Comparison of ENCODE assay signal across 8 mouse cellular contexts in the genomic region with DNA sequence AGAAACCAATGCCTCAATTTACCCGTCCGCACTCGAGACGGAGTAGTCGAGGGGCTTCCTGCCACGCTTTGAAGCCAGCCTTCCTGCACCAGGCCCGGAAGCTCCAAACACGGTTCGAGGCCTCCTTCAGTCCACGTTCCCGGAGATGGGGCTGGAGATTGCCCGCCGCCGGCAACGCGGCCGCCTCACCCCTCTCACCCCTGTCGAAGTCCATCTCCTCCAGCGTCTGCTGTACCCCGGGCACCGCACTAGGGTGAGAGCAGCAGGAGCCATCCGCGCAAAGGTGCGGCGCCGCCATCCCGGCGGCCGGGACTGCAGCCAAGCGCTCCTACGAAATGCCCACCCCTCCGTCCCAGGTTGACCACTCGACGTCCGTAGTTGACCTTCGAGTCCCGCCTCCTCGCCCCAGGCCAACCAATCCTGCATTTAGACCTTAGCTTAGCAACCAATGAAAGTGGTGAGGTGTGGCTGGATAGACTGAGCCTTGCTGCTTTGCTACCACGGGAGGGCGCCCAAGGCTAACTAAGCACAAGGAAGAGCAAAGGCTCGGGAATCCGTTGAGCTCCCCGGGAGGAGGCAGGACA. TPM values are rescaled to one million over a fixed set of nuclear protein-coding genes. Genes with fewer than 3 reads are reported as not detected.
A peak's percentile ranks its signal among the peaks of the same experiment; 100 is the strongest.
DNase-seq lines count a peak whose midpoint lies in the region; ATAC-seq lines count a peak whose summit lies in the region.

A gene (minus strand): TSS at position 558 of the 584 bp plus-strand sequence.

- H3K36me3 ChIP-seq in forebrain, embryonic 14.5 days (ENCODE audit: control insufficient read depth, insufficient read depth, low read length): peaks cover 44% of the 10 kb centered on the region
- H3K36me3 ChIP-seq in neural tube, embryonic 15.5 days: peaks cover 36% of the 10 kb centered on the region

- peak within 1 kb of the TSS; percentile 77 for H3K9ac ChIP-seq in forebrain, embryonic 14.5 days (ENCODE audit: low read length)
- peak within 1 kb of the TSS; percentile 76 for H3K9ac ChIP-seq in neural tube, embryonic 15.5 days (replicated peaks)

- no peaks in the 10 kb centered on the region for H3K27me3 ChIP-seq in forebrain, embryonic 14.5 days (replicated peaks; ENCODE audit: control insufficient read depth, insufficient read depth, low read length)
- H3K27me3 ChIP-seq in neural tube, embryonic 15.5 days (replicated peaks): no peaks in the 10 kb centered on the region

- peak within 1 kb of the TSS; percentile 78 for H3K4me2 ChIP-seq in forebrain, embryonic 14.5 days (ENCODE audit: low read length)
- peak within 1 kb of the TSS; percentile 81 for H3K4me2 ChIP-seq in neural tube, embryonic 15.5 days

- peak; percentile 97 for ATAC-seq in forebrain, embryonic 14.5 days
- ATAC-seq in neural tube, embryonic 15.5 days (ENCODE audit: low FRiP score): peak; percentile 96

- WGBS in forebrain, embryonic 14.5 days: under 1% methylated on average over 43 of the region's 43 CpGs
- under 1% methylated on average over 43 of the region's 43 CpGs for WGBS in neural tube, embryonic 15.5 days

- peak within 1 kb of the TSS; percentile 45; the same call in 1 of the 2 replicates for H3K27ac ChIP-seq in forebrain, embryonic 14.5 days (ENCODE audit: low read depth, low read length)
- H3K27ac ChIP-seq in neural tube, embryonic 15.5 days (replicated peaks): peak within 1 kb of the TSS; percentile 84

- intact Hi-C loops in heart, postnatal 14 days (cut with DNase I): loop anchor here (1.0 to 2.0 kb wide), 2 partner anchors 88 to 138 kb away; no protein-coding TSS in a partner anchor

- H3K4me3 ChIP-seq in forebrain, embryonic 14.5 days (ENCODE audit: low read depth, low read length): peak within 1 kb of the TSS; percentile 60
- H3K4me3 ChIP-seq in neural tube, embryonic 15.5 days (replicated peaks): peak within 1 kb of the TSS; percentile 71

- DNase-seq in ES-CJ7 (ENCODE audit: low read depth, low spot score): peak; percentile 100
- DNase-seq in cerebellum, adult 11 months: peak; percentile 98
- peak; percentile 99 for DNase-seq in forebrain, embryonic 14.5 days (ENCODE audit: low spot score)
- peak; percentile 97 for DNase-seq in heart, postnatal 14 days
- DNase-seq in layer of hippocampus, adult 11-12 months (ENCODE audit: low spot score): peak; percentile 98
- DNase-seq in lung, adult 18-20 months: peak; percentile 99
- DNase-seq in testis, postnatal 14 days (ENCODE audit: low spot score): peak; percentile 98

- H3K9me3 ChIP-seq in forebrain, embryonic 14.5 days (replicated peaks; ENCODE audit: control insufficient read depth, low read length): no peaks in the 10 kb centered on the region
- H3K9me3 ChIP-seq in neural tube, embryonic 15.5 days (replicated peaks): no peaks in the 10 kb centered on the region

- H3K4me1 ChIP-seq in forebrain, embryonic 14.5 days (ENCODE audit: control insufficient read depth, insufficient read depth, low read length): peaks cover 8% of the 10 kb centered on the region
- H3K4me1 ChIP-seq in neural tube, embryonic 15.5 days: peaks cover 51% of the 10 kb centered on the region

RNA-seq across cellular contexts. Expression of the gene that starts here (rescaled TPM):
- polyA plus RNA-seq in forebrain, embryonic 14.5 days (2014; fragmentation: Nextera tagmentation; extraction: Ambion mirVana): 15.4 and 15.7 TPM in 2 replicates
- 10 to 100 TPM; 10.4 to 11.9 TPM for total RNA-seq in heart, postnatal 14 days (2021)
- polyA plus RNA-seq in neural tube, embryonic 15.5 days (2015; fragmentation: Nextera tagmentation; extraction: Ambion mirVana): 29.4 and 33.0 TPM in 2 replicates

Comparison
In these comparisons a context has a peak if more than half of its experiments do, and no peak if none do; other contexts are left out.
1. Peak in every context shown above with its lines: DNase-seq, ATAC-seq, H3K4me3 ChIP-seq and H3K27ac ChIP-seq.